Mouse (Mus musculus): Measurements from ENCODE around the gene Ttn. TPM values are rescaled to one million over a fixed set of nuclear protein-coding genes. Genes with fewer than 3 reads are reported as not detected.

The Ttn gene
- polyA plus RNA-seq, 1 experiment, result 0.10 TPM

DNA sequence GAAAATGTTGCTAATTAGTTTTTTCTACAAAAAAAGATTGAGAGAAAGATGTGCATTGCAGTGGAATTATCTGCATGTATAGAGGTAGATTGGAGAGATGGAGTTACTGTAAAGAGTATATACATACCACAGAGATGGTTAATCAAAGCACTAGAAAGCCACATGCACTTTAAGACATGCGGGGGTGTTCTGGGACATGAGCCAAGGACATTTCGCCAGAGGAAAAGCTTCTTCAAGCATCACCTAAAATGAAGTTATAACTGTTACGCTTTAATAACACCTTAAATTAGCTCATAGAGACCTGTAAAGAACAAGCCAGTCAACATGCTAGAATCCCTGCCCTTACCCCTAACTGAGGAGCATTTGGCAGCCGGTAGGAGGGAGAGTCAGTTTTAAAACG is 315.1 kb downstream of the Ttn start:
- no peaks in the 10 kb centered on the region for H3K4me1 ChIP-seq (ENCODE audit: control insufficient read depth, insufficient read depth, low read length)
- TF ChIP-seq CTCF (IDR thresholded peaks at IDR 0.05; ENCODE audit: extremely low read depth, insufficient read depth, low read length), result no peak
- no peak for TF ChIP-seq POLR2A (IDR thresholded peaks at IDR 0.05; ENCODE audit: extremely low read depth, insufficient read depth, low read length)
- H3K27ac ChIP-seq (ENCODE audit: insufficient read depth, low read length), result no peak overlapping the region
- no peak overlapping the region for H3K4me3 ChIP-seq (ENCODE audit: insufficient read depth, low read length)

GRCm38 (mm10) chr2:76665531-76665930 is 316.8 kb downstream of the Ttn start:
- no peak for TF ChIP-seq CTCF (IDR thresholded peaks at IDR 0.05; ENCODE audit: extremely low read depth, insufficient read depth, low read length)
- TF ChIP-seq POLR2A (IDR thresholded peaks at IDR 0.05; ENCODE audit: extremely low read depth, insufficient read depth, low read length), result no peak
- no peaks in the 10 kb centered on the region for H3K4me1 ChIP-seq (ENCODE audit: control insufficient read depth, insufficient read depth, low read length)
- no peak overlapping the region for H3K27ac ChIP-seq (ENCODE audit: insufficient read depth, low read length)

GRCm38 (mm10) chr2:76659419-76659818 is 322.9 kb downstream of the Ttn start:
- no peak overlapping the region for H3K4me3 ChIP-seq (ENCODE audit: insufficient read depth, low read length)
- H3K4me1 ChIP-seq (ENCODE audit: control insufficient read depth, insufficient read depth, low read length), result no peaks in the 10 kb centered on the region
- no peak for TF ChIP-seq CTCF (IDR thresholded peaks at IDR 0.05; ENCODE audit: extremely low read depth, insufficient read depth, low read length)
- no peak for TF ChIP-seq POLR2A (IDR thresholded peaks at IDR 0.05; ENCODE audit: extremely low read depth, insufficient read depth, low read length)
- no peak overlapping the region for H3K27ac ChIP-seq (ENCODE audit: insufficient read depth, low read length)

More at GRCm38 (mm10) chr2:76665531-76665930, 316.8 kb downstream of the Ttn start:
- no peak overlapping the region for H3K4me3 ChIP-seq (ENCODE audit: insufficient read depth, low read length)

- no peaks in the 10 kb centered on the region for H3K4me1 ChIP-seq (ENCODE audit: control insufficient read depth, insufficient read depth, low read length)
- H3K27ac ChIP-seq (ENCODE audit: insufficient read depth, low read length), result no peak overlapping the region
- H3K4me3 ChIP-seq (ENCODE audit: insufficient read depth, low read length), result no peak overlapping the region
- TF ChIP-seq CTCF (IDR thresholded peaks at IDR 0.05; ENCODE audit: extremely low read depth, insufficient read depth, low read length) (no peak), POLR2A (IDR thresholded peaks at IDR 0.05; ENCODE audit: extremely low read depth, insufficient read depth, low read length) (no peak)
Observed at GRCm38 (mm10) chr2:76658551-76658950, 323.8 kb downstream of the Ttn start.

GRCm38 (mm10) chr2:76655982-76656381 is 326.4 kb downstream of the Ttn start:
- no peak overlapping the region for H3K4me3 ChIP-seq (ENCODE audit: insufficient read depth, low read length)
- no peak overlapping the region for H3K27ac ChIP-seq (ENCODE audit: insufficient read depth, low read length)
- H3K4me1 ChIP-seq (ENCODE audit: control insufficient read depth, insufficient read depth, low read length), result no peaks in the 10 kb centered on the region
- TF ChIP-seq CTCF (IDR thresholded peaks at IDR 0.05; ENCODE audit: extremely low read depth, insufficient read depth, low read length) (no peak), POLR2A (IDR thresholded peaks at IDR 0.05; ENCODE audit: extremely low read depth, insufficient read depth, low read length) (no peak)

DNA sequence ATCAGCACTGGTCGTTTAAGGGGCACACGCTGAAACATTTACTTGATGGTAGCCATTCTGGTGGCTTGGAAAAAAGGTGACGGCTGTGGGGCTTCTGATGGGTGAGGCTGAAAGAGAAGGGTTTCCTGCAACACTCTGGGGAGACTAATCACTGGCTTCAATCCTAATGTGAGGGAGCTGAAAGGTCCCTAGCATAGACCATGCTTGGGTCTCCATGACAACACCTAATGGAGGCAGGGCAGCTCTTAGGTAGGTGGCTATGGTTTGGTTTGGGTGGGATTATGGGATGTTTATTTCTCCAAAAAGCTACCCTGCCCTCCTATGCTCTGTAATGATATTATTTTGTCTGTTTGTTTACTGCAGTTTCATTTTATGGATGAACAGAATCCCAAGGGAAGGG is 326.9 kb downstream of the Ttn start:
- TF ChIP-seq CTCF (IDR thresholded peaks at IDR 0.05; ENCODE audit: extremely low read depth, insufficient read depth, low read length) (no peak), POLR2A (IDR thresholded peaks at IDR 0.05; ENCODE audit: extremely low read depth, insufficient read depth, low read length) (no peak)

DNA sequence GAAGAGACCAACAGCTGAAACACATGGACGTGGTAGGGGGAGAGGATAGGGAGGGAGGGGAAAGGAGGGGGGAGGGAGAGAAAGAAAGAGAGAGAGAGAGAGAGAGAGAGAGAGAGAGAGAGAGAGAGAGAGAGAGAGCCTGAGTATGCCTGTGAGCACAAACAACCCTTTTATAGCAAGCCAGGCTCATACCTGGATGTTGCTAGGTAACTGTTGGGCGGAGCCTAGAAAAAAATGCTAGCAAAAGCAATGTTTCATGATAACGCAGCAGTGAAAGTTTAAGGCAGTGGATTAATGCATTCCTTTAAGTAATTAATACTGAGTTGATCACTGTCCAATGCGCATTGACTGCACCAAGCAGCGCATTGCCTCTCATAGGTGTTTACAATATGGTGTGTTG is 327.7 kb downstream of the Ttn start:
- TF ChIP-seq CTCF (IDR thresholded peaks at IDR 0.05; ENCODE audit: extremely low read depth, insufficient read depth, low read length) (no peak), POLR2A (IDR thresholded peaks at IDR 0.05; ENCODE audit: extremely low read depth, insufficient read depth, low read length) (no peak)
- no peak overlapping the region for H3K4me3 ChIP-seq (ENCODE audit: insufficient read depth, low read length)
- H3K4me1 ChIP-seq (ENCODE audit: control insufficient read depth, insufficient read depth, low read length), result no peaks in the 10 kb centered on the region

More for the DNA sequence above, 326.9 kb downstream of the Ttn start:
- no peak overlapping the region for H3K4me3 ChIP-seq (ENCODE audit: insufficient read depth, low read length)
- H3K4me1 ChIP-seq (ENCODE audit: control insufficient read depth, insufficient read depth, low read length), result no peaks in the 10 kb centered on the region
- H3K27ac ChIP-seq (ENCODE audit: insufficient read depth, low read length), result no peak overlapping the region

More for the DNA sequence above, 327.7 kb downstream of the Ttn start:
- H3K27ac ChIP-seq (ENCODE audit: insufficient read depth, low read length), result no peak overlapping the region

Other genes starting within 250 kb of the Ttn start
- 11.2 and 12.6 TPM in 2 replicates for gene Ccdc141, start 188.1 kb upstream of the Ttn start, polyA plus RNA-seq (2012; rRNA removed)

All from cortical plate, adult 2 months (tissue).